Mouse (Mus musculus) frontal cortex, postnatal 25 days (tissue): ENCODE measurements at regions not wholly inside any gene's neighbourhood (a gene's known extent, or its start where the extent isn't known, plus 50 kb on each side); places are given as distances from the start of the nearest gene placed in this dataset.
A peak's percentile ranks its signal among the peaks of the same experiment; 100 is the strongest.

Experiments used
- DNase-seq, 2 experiments: peaks; one replicate each; pipeline ENCODE4 v3.0.0; 2022; ENCODE audit warnings: low spot score in 2 of 2

DNA sequence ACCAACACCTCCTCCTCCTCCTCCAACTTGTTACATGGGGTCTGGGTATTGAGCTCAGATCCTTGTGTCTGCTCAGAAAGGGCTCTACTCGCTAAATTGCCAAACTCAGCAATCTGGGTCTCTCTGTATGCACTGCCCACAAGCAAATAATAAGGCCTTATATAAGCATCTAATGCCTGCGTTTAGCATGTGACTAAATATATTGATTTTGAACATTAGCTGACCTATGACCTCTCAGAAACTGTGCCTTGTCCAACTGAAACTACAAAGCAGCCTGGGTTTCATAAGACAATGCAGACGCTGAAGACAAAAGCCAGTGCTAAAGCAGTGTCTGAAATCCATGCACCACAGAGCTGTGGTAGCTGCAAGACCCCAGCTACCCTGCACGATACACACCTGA lies 206.3 kb upstream of the Mkln1 start:
- DNase-seq, result no peak

DNA sequence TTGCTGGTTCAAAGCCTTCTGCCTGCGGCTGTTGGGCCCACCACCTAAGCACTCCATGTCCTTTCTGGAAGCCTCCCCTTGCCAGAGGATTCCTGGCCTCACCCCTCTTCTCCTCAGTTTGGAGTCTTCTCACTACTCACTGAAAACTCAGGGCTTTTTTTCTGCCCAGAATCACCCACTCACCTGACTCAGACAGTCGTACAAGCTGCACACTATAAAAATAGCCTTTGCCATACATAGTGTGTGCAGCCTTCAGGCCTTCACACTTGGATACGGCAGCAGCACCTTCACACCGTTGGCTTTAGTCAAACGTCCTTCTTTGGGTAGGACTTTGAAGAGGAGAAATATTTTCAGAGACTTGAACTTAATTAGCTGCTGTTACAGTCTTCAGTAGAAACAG lies 205.3 kb upstream of the Mkln1 start:
- no peak for DNase-seq

DNA sequence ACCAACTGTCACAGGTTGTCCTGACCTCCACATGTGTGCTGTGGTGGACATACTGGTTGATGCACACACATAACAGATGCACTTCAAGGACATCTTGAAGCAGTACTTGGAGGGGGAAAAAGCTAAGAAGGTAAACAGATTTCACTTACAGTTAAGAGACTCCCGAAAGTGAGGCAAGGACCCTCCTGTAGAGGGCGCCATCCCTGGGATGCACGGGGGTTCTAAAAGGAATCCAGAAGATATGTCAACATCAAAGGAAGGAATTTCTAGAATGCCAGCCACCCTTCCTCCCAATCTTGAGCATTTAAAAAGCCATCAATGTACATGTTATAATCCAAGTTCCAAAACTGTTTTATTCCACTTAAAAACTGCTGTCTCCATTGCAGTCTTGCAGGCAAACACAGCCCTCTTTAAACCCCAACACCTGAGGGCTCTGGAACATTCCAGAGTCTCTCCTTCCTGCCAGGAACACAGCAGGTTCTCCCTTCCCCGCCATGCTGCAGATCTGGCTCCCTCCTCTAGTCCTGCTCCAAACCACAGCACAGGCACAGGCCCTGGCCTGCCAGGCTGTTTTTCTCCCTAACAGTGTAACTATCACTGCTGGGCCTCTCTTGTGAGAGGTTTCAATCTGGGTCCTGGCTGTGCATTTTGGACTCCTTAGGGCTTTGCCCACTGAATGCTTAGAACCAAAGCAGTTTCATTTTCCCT lies 200.8 kb upstream of the Mkln1 start:
- DNase-seq, result no peak

DNA sequence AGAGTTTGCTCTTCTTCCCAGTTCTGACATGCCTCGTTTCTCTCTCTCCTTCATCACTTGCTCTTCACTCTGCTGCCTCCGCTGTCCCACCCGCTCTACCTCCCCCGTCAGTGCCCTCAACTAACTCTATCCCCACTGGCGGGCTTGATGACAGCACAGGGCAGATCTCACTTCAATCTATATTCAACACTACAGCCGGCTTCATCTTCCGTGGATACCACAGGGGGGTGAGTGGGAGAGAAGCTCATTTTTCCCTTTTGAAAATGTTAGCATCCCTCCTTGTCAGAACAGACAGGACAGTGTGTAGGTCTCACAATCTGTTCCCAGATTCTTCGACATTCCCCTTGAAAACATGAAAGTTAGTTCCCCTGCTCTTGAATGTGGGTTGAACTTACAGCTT lies 200.2 kb upstream of the Mkln1 start:
- no peak for DNase-seq

DNA sequence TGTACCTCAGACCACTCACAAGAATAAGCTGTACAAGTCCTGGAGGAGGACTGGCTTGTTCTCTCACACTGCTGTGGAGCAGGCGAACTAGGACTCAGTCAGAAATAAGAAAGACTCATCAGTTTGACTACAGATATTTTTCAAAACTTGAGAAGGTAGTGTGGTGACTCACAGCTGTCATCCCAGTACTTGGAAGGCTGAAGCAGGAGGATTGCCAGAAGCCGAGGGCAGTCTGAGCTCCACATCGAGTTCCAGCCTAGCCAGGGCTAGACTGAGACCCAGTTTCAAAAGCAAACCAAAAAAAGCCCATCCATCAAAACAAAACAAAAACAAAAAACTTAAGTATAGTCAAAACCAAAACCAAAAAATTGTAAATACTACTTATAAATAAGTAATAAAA lies 197.8 kb upstream of the Mkln1 start:
- DNase-seq, result no peak

DNA sequence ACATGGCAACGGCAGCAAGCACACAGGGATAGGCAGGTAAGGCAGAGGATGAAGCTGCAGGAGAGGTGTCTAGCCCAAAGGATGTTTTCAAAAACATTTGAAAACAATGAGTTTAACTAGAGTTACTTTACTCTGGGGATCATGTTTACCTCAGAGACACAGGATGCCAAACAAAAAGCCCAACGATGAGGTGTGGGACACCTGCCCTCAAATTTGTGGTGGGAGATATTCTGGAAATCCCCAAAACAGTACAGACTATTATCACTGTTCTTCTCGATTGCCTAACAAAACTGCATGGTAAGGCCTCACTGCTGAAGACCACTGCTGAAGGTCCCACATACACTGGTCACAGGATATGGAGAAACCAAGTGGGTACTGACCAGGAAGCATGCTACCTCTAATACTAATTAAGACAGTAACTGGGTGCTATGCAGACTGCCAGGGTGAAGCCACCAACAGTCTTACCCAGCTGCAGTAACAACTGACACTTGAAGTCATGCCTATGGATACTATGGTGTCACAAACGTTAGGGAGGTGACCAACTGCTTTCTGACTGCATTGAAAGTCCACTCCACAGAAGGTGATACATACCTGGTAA lies 197.1 kb upstream of the Mkln1 start:
- no peak for DNase-seq

DNA sequence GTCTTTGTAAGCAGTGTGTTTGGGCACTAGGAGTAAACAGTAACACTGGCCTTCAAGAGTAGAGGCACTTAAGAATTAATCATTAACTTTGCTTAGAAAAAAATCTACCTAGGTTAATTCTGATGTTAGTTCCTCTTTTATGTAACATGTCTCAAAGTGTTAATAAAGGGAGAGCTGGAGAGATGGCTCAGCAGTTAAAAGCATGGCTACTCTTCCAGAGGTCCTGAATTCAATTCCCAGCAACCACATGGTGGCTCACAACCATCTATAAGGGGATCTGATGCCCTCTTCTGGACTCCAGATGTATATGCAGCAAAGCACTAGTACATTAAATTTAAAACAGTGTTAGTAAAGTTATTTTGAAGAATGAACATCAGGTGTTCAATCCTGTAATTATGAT lies 195.9 kb upstream of the Mkln1 start:
- DNase-seq, result no peak

DNA sequence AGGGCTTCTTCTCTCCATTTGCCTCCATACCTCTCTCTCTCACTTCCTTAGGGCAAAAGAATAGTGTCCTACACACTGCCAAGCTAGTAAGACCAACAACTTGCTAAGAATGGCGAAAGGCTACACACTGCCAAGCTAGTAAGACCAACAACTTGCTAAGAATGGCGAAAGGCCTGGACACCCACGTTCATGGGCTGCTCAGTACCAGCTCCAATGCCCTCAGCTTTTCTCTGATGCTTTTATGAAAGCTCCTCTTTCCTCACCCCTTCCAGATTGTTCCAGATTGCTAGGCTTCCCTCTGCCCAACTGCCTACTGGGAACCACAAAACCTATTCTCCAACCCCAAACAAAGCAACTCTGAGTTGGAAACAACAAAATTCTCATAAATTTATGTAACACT lies 194.1 kb upstream of the Mkln1 start:
- no peak for DNase-seq

DNA sequence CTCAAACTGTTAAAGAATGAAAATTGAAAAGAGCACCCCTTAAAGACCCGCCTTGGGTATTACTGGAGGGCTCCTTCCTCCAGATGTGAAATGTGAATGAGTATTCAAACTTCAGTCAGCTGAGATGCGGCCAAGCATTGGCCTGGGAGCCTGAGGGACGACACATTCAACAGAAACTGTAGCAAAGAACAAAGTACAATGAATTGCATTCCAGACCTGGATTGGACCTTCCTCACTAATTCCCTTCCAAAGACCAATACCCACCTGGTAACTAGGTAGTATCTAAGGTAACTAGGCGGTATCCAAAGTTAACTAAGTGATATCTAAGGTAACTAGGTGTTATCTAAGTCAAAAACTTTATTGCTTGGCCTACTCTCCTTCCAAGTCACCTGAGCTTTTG lies 193.7 kb upstream of the Mkln1 start:
- no peak for DNase-seq

DNA sequence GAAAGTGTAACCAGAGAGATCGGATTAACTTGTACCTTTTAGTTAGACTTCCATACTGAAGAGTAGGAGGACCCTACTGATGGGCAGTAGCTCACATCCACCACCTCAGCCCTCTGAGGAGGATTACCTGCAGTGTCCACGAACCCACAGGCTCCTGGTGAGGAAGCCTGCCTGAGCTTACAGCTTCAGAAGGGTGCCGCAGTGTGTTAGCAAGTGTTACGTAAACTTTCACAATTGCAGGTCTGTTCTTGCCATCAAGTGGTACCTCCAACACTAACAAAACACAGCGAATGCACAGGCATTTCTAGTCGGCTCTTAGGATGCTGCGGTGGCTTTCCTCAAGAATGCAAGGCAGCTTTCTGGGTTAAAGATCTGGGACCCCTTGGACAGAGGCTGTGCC lies 192.4 kb upstream of the Mkln1 start:
- no peak for DNase-seq

DNA sequence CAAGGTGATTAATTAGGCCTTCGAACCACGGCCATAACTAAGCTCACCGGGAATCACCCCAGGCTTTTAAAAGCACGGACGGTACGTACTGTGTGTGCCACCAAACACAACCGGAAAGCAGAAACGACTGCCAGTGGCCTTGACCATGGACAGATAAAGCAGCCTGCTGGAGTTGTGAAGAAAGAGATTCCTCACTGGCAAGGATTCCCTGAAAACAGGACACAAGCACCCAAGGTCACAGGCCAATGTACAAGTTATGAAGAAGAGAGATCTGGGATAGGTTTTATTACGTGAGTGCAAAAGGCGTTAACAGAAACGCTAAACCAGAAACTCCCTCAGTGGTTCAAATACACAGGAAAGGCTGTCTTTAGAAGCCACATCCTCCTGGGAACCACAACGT lies 191.3 kb upstream of the Mkln1 start:
- no peak for DNase-seq

DNA sequence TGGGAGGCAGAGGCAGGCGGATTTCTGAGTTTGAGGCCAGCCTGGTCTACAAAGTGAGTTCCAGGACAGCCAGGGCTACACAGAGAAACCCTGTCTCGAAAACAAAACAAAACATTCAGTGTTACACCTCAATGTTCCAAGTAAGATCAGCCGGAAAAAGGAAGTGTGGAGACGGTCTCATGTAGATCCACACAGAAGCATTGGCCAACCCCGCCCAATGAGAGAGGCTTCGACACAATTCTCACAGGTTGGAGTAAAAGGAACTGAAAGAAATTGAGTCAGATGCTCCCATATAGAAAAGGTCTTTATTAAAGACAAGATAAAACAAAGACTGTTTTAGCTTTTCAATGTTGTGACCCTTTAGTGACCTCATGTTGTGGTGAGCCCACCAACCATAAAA lies 190.3 kb upstream of the Mkln1 start:
- no peak for DNase-seq

DNA sequence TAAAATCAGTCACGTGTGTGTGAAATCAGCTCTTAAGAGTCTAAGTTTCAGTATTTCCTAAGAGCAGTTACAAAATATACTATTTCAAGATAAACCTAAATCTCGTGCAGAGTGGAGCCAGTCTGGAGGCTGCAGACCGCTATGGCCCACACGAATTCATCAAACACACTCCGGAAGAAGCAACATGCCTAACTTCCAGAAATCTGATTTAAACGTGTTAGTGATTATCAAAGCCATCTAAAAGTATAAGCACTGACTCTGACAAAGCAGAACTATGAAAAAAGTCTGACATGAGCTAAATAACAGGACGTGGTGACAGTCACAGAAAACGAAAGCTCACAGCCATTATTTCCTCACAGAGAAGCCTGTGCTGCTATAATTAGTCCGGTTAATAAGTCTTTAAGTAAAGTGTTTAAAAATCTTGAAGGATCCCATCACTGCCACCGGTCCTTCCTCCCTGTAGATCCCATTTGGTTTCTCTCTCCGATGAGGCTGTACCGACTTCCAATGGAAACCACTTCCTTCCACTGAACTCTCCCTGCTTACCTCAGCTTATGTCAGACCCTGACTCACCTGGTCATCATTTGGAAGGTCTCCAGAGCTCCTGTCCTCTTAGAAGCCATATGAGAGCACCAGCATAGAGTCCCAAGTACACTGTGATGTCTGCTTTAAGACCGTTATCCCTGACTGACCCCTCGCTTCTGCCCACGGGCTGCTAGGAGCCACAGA lies 189.0 kb upstream of the Mkln1 start:
- DNase-seq, result no peak

DNA sequence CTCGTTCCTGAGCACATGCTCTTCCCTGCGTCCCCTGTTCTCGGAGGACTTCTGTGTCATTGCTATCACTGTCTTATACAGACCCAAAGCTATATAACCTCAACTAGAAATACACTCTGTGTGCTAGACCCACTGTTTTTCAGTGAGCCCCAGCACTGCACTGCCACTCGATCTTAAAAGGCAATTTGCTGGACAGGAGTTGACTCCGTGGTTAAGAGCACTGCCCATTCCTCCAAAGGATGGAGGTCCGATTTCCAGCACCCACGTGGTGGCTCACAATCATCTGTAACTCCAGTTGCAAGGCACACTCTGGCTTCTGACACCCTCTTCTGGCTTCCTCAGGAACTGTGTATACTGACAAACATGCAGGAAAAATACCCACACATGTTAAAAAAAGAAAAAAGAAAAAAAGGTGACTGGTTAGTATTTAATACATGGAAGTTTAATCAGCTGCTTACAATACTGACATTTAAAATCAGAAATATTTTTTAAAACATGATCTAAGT lies 188.3 kb upstream of the Mkln1 start:
- DNase-seq, result no peak

DNA sequence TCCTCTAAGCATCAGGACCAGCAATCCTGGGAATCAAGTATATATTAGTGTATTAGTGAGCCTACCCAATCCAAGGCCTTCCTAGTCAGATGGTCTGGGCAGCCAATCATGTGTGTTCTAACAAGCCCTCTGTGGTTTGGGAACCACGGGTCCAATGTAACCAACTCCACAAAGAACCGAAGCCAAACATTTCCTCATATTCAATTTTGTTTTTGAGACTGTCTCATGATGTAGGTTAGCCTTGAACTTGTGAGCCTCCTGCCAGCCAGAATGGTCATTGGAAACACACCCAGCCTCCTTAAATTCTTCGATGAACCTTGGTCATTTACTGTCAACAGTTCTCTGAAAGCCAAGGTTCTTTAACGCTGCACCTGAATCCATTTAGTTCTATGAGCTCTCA lies 187.4 kb upstream of the Mkln1 start:
- DNase-seq, result no peak

DNA sequence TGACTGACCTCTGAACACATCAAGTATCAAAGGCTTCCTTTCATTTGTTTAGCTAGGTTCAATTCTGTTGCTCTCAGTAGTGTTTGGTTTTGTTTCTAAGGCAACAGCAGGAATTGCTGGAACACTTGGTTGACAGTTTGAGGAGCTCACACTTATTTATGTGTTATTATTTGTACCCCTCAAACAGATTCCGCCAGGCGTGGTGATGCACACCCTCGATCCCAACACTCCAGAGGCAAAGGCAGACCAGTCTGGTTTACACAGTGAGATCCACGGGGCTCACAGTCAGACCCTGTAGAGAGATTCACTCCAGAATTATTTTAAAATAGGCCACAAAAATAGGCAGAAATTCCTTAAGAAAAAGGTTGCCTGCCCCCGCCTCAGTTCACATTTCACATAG lies 186.9 kb upstream of the Mkln1 start:
- no peak for DNase-seq

DNA sequence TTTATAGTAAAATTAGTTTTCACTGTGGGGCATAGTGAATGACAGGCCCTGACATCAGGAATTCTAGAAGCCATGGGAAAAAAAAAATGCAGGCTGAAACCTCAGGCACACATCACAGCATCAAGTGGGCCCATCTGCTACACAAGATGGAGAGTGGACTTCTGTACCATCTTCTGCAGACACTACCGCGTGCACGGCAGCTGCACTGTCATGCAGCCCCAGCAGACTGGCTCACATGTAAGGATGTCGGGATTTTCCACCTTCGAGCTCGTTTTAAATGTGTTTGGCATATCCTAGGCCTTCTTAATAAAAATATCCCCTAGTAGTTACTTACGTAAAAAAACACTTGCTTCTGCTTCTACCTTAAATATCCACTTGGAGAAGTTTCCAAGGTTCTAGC lies 186.5 kb upstream of the Mkln1 start:
- no peak for DNase-seq

DNA sequence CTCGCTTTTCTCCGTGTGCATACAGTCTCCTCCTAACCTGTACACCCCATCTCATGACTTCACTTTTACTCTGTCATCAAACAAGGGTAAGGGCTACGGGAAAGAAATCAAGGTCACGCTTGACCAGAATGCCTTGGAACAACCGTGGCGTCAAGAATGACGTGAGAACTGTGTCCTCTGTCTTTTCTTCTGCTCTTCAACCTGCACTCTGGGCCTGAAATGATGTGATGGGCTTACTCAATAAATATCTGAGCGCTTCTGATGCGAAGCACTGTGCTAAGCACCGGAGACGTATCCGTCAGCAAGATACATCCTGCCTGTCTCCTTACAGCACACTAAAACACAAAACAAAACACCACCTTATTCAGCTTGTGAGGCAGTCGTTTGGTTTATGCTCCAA lies 185.8 kb upstream of the Mkln1 start:
- no peak for DNase-seq

DNA sequence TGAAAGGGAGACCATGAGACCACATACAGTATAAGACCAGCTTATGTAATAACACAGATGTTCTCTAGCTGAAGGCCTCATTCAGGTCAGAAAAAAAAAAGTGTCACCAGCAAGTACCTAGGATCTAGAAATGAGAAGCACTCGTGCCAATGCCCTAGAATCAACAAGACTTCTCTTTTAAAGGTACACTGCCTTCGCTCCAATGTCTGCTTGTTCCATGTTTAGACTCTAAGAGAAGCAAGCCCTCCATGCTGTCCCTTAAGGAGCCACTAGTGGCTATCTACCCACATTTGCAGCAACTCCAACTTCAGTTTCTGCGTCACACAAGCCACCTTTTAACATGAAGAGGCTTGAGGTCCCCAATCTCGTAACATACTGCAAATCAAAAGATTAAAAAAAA lies 185.4 kb upstream of the Mkln1 start:
- DNase-seq, result no peak

DNA sequence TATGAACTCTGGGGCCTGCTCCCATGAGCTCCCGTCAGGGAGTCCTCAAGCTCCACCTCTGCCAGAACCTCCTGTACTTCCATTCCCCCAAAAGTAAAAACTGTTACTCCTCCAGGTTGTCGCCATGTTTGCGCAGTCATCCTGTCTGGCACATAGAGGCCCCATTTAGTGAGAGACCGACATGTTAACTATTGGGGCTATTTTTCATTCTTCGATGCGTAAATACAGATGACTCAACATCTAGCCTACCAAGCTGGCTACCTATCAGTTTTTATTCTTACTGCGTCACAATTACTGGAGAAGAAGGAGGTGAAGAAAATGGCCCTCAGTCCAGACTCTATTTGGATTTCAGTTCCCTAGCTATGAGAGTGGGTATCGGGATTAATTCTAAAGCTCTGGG lies 182.9 kb upstream of the Mkln1 start:
- no peak for DNase-seq

DNA sequence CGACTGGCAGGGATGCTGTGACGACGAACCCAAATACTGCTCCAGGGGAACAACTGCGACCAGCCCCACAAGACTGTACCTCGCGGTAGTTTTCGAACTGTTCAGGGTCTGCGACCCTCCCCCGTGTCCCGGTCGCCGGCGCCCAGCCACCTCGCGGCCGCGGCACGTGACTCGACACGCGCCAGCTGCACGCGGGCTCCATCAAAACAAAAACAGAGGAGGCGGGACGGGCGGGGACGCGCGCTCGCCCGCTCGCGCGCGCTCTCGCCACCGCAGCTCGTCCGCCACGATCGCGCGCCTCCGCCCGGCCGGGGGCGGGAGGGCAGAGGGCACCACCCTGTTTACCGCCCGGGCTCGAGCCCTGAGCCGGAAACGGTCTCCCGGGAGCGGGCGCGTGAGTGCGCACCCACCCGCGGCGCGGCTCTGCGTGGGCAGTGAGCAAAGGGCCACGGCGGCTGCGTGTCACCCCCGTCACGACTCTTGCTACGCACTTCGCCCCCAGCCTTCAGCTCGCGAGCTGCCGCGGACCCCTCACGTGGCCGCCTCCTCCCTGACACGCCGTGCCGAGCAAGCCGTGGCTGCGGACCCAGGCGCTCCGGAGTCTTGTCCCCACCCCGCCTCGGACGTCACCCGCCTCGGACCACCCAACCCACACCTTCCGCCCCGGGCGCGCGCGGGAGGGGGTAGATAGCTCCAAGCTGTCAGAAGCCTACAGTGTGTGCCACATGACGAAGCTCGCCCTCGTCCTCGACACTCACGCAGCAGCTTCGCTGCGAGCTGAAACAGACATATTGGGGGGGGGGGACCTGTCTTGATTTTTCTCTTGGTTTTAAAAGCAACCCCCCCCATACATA lies 182.1 kb upstream of the Mkln1 start:
- peak; percentile 75 to 79 for DNase-seq

DNA sequence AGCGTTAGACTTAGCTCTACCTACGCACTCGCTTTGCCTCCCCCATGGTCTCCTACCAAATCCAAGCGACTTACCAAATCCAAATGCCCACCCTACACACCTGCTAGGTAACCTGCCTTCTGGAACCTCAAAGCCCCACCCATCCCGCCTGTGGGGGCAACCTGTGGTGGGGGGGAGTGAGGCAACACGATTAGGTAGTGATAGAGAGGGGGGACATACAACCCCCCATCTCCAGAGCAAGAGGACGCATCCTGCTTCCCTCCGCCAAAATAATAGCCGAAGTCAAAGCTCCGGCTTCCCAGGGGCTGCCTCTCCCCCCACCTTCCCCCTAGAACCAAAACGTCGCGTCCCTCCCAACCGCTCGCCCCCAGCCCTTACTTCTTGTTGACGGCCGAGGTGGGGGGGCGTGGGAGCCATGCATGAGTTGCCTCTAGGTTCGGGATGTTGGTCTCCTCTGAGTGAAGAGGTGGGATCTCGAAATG lies 181.4 kb upstream of the Mkln1 start:
- DNase-seq, result peak in 1 of 2 experiments; percentile 32
